Mouse (Mus musculus): Measurements from ENCODE around the gene Mif4gd. TPM values are rescaled to one million over a fixed set of nuclear protein-coding genes. Genes with fewer than 3 reads are reported as not detected.
A peak's percentile ranks its signal among the peaks of the same experiment; 100 is the strongest.

Gene Mif4gd
- total and polyA plus RNA-seq, 3 experiments: 143 to 177 (median 174) TPM

DNA sequence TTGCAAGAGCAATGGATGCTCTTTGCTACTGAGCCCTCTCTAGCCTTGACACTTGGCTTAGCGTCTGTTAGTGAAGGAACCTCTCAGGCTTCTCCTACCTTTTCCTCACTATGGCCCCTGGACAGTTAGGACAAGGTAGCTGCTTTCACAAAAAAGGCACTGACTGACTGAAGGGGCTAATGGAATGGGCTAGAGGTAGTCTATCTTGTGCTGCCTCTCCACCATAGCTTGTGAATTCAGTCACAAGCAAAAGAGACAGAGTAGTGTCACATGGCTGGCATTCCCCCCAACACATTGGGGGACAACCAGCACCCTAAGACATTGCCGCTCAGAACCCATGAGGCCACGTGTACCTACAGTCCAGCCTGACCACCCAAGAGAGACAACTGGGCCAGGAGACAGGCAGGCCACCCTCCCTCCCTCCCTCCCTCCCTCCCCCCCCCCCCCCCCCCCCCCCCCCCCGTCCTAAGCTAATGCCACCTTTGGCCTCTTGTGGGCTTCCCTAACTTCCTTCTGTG, 27.6 kb upstream of the Mif4gd start:
- peaks cover 54 to 84% of the 10 kb centered on the region in 2 experiments for H3K4me1 ChIP-seq (ENCODE audit: control insufficient read depth in 1 of 2, insufficient read depth in 2 of 2)
- dilution Hi-C loops (cut with MboI; ENCODE audit: extremely low pct_ligation_motif_present, extremely low pct_unique_long_range_greater_than_20kb, low sequenced_read_pairs) (no loop called here), in situ Hi-C loops (cut with MboI; ENCODE audit: low pct_ligation_motif_present, low pct_unique_long_range_greater_than_20kb, low sequenced_read_pairs) (loop anchor here (5.0 to 25.0 kb wide), 3 partner anchors 72 to 772 kb away; partner anchors contain the start of genes Caskin2, Rnf157 and Tsen54)
- TF ChIP-seq POLR2A (IDR thresholded peaks at IDR 0.05; ENCODE audit: low read depth, low read length) (no peak; the same call in 1 of the 2 replicates), ZMIZ1 (IDR thresholded peaks at IDR 0.05; ENCODE audit: low read depth, low read length) (no peak), UBTF (IDR thresholded peaks at IDR 0.05; ENCODE audit: low read depth, low read length) (no peak), EP300 (IDR thresholded peaks at IDR 0.05; ENCODE audit: low read length) (no peak), USF1 (IDR thresholded peaks at IDR 0.05; ENCODE audit: low read depth, low read length) (no peak; the same call in 1 of the 2 replicates), MYC (IDR thresholded peaks at IDR 0.05; ENCODE audit: low read depth, low read length) (peak; percentile 55; the same call in 1 of the 2 replicates), CHD1 (IDR thresholded peaks at IDR 0.05; ENCODE audit: low read depth, low read length) (no peak; the same call in 1 of the 2 replicates)
- peak overlapping the region; percentile 28 for H3K9ac ChIP-seq (ENCODE audit: insufficient read depth, low read depth)
- no peak for DNase-seq (ENCODE audit: extremely low read depth)
- peaks cover 12% of the 10 kb centered on the region for H3K79me2 ChIP-seq (replicated peaks; ENCODE audit: control insufficient read depth, extremely low read depth, insufficient read depth, poor library complexity, severe bottlenecking)
- H3K27me3 ChIP-seq (replicated peaks): no peaks in the 10 kb centered on the region
- H3K9me3 ChIP-seq (replicated peaks; ENCODE audit: low read length): no peaks in the 10 kb centered on the region
- peaks cover 10 to 14% of the 10 kb centered on the region in 2 experiments for H3K36me3 ChIP-seq (replicated peaks in 1 of 2; ENCODE audit: control insufficient read depth in 1 of 2, insufficient read depth in 1 of 2, low read length in 1 of 2)
- peak overlapping the region; percentile 98 for H3K27ac ChIP-seq (ENCODE audit: insufficient read depth, low read depth)
- H3K4me2 ChIP-seq (ENCODE audit: insufficient read depth, low read depth, poor library complexity, severe bottlenecking): peak overlapping the region; percentile 64
- H3K4me3 ChIP-seq (replicated peaks in 1 of 3; ENCODE audit: low read depth in 2 of 3, low read length in 2 of 3, poor library complexity in 1 of 3): peak overlapping the region in 2 of 3 experiments; percentile 19 to 24

DNA sequence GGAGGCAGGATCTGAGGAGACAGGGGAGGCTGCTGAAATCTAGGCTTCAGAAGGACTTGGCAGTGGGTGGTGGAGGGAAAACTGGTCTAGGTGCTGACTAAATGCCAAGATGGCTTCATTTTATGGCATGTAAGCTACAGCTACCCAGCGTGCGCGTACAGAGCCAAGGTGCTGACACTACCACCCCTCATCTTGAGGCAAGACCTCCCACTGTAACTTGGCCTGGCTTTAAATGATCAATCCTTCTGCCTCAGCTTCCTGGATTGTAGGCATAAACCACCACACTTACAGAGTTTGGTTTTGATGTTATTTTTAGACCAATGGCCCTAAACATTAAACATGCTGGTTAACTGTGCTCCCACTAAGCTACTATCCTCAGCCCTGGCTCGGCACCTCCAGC, 26.8 kb upstream of the Mif4gd start:
- H3K27ac ChIP-seq (ENCODE audit: insufficient read depth, low read depth): peak overlapping the region; percentile 98
- dilution Hi-C loops (cut with MboI; ENCODE audit: extremely low pct_ligation_motif_present, extremely low pct_unique_long_range_greater_than_20kb, low sequenced_read_pairs): no loop called here
- TF ChIP-seq MEF2A (IDR thresholded peaks at IDR 0.05; ENCODE audit: borderline replicate concordance, low read depth, low read length) (0 out of 2 replicates have a peak, but pooled peaks have one; percentile 45), E2F4 (IDR thresholded peaks at IDR 0.05; ENCODE audit: insufficient replicate concordance, low read depth, low read length) (no peak), MAX (IDR thresholded peaks at IDR 0.05; ENCODE audit: low read length) (peak; percentile 47), EP300 (IDR thresholded peaks at IDR 0.05; ENCODE audit: low read length) (0 out of 2 replicates have a peak, but pooled peaks have one; percentile 9), HCFC1 (IDR thresholded peaks at IDR 0.05; ENCODE audit: low read depth, low read length) (no peak), SMC3 (IDR thresholded peaks at IDR 0.05; ENCODE audit: low read depth, low read length) (no peak; the same call in 1 of the 2 replicates), IRF4 (IDR thresholded peaks at IDR 0.05; ENCODE audit: low read depth, low read length) (no peak), ZC3H11A (IDR thresholded peaks at IDR 0.05; ENCODE audit: low read depth, low read length) (no peak), TCF12 (IDR thresholded peaks at IDR 0.05; ENCODE audit: low read depth, low read length) (no peak), ELF1 (IDR thresholded peaks at IDR 0.05; ENCODE audit: low read depth, low read length) (no peak), ZKSCAN1 (IDR thresholded peaks at IDR 0.05; ENCODE audit: borderline replicate concordance, low read depth, low read length) (no peak), ZNF384 (IDR thresholded peaks at IDR 0.05; ENCODE audit: low read depth, low read length) (no peak; the same call in 1 of the 2 replicates), CHD1 (IDR thresholded peaks at IDR 0.05; ENCODE audit: low read depth, low read length) (0 out of 2 replicates have a peak, but pooled peaks have one; percentile 5), ETS1 (conservative IDR thresholded peaks at IDR 0.05; ENCODE audit: low read depth, low read length) (0 out of 2 replicates have a peak, but pooled peaks have one; percentile 11), CTCF (conservative IDR thresholded peaks at IDR 0.05 in 1 of 2, IDR thresholded peaks at IDR 0.05 in 1 of 2; ENCODE audit: low read depth in 2 of 2, low read length in 2 of 2) (no peak), MXI1 (IDR thresholded peaks at IDR 0.05; ENCODE audit: low read depth, low read length) (peak; percentile 15; the same call in 1 of the 2 replicates), NELFE (IDR thresholded peaks at IDR 0.05; ENCODE audit: low read depth, low read length) (peak; percentile 12; the same call in 1 of the 2 replicates), SIN3A (IDR thresholded peaks at IDR 0.05; ENCODE audit: low read length) (0 out of 2 replicates have a peak, but pooled peaks have one; percentile 51), PAX5 (IDR thresholded peaks at IDR 0.05; ENCODE audit: low read length) (no peak), MAFK (IDR thresholded peaks at IDR 0.05; ENCODE audit: insufficient replicate concordance, low read length) (no peak), MYC (IDR thresholded peaks at IDR 0.05; ENCODE audit: low read depth, low read length) (no peak), JUND (conservative IDR thresholded peaks at IDR 0.05; ENCODE audit: low read depth, low read length) (no peak), NRF1 (IDR thresholded peaks at IDR 0.05; ENCODE audit: low read depth, low read length) (no peak), CHD2 (IDR thresholded peaks at IDR 0.05; ENCODE audit: low read length) (peak; percentile 42; the same call in 1 of the 2 replicates), BHLHE40 (IDR thresholded peaks at IDR 0.05; ENCODE audit: low read depth, low read length) (no peak), POLR2AphosphoS2 (IDR thresholded peaks at IDR 0.05; ENCODE audit: low read depth, low read length) (no peak; the same call in 1 of the 2 replicates), USF1 (IDR thresholded peaks at IDR 0.05; ENCODE audit: low read depth, low read length) (no peak), MAZ (IDR thresholded peaks at IDR 0.05; ENCODE audit: low read depth, low read length) (no peak)

More for the DNA sequence above, 26.8 kb upstream of the Mif4gd start:
- no peak overlapping the region; the same call in 1 of the 2 replicates for H3K9ac ChIP-seq (ENCODE audit: insufficient read depth, low read depth)
- H3K9me3 ChIP-seq (replicated peaks; ENCODE audit: low read length): no peaks in the 10 kb centered on the region
- in situ Hi-C loops (cut with MboI; ENCODE audit: low pct_ligation_motif_present, low pct_unique_long_range_greater_than_20kb, low sequenced_read_pairs): loop anchor here (25.0 kb wide), 1 partner anchor 773 kb away; the partner anchor contains the start of gene Rnf157
- H3K79me2 ChIP-seq (replicated peaks; ENCODE audit: control insufficient read depth, extremely low read depth, insufficient read depth, poor library complexity, severe bottlenecking): peaks cover 7% of the 10 kb centered on the region
- no peak overlapping the region for H3K4me2 ChIP-seq (ENCODE audit: insufficient read depth, low read depth, poor library complexity, severe bottlenecking)
- H3K4me1 ChIP-seq (ENCODE audit: control insufficient read depth in 1 of 2, insufficient read depth in 2 of 2): peaks cover 49 to 83% of the 10 kb centered on the region in 2 experiments
- peak overlapping the region in 2 of 3 experiments; percentile 9 for H3K4me3 ChIP-seq (replicated peaks in 1 of 3; ENCODE audit: low read depth in 2 of 3, low read length in 2 of 3, poor library complexity in 1 of 3)
- no peak for DNase-seq (ENCODE audit: extremely low read depth)
- H3K27me3 ChIP-seq (replicated peaks): no peaks in the 10 kb centered on the region
- H3K36me3 ChIP-seq (replicated peaks in 1 of 2; ENCODE audit: control insufficient read depth in 1 of 2, insufficient read depth in 1 of 2, low read length in 1 of 2): peaks cover 6 to 8% of the 10 kb centered on the region in 2 experiments

Data from CH12.LX (cell line).